Mouse (Mus musculus) heart, postnatal 0 days (tissue): ENCODE results near the gene Wnt2b.

Experiments
- CTCF ChIP-seq: IDR thresholded peaks from 2 replicates; pipeline ENCODE4 v1.5.1; 2016; ENCODE audit warnings: antibody characterized with exemption, control low read depth, low read depth
- EP300 ChIP-seq: IDR thresholded peaks from 2 replicates; pipeline ENCODE4 v1.6.1; 2016; ENCODE audit warnings: antibody characterized with exemption, low read depth

- no peak for TF ChIP-seq CTCF
- no peak for TF ChIP-seq EP300
Observed at GRCm38 (mm10) chr3:104962866-104963265, 1.1 kb upstream of the Wnt2b start.
